Mouse (Mus musculus): ENCODE data around the gene Ssbp4. TPM values are rescaled to one million over a fixed set of nuclear protein-coding genes. Genes with fewer than 3 reads are reported as not detected.

Gene Ssbp4
- polyA plus RNA-seq, 2 experiments from 2014 or later, result 5.9 to 15.0 TPM

DNA sequence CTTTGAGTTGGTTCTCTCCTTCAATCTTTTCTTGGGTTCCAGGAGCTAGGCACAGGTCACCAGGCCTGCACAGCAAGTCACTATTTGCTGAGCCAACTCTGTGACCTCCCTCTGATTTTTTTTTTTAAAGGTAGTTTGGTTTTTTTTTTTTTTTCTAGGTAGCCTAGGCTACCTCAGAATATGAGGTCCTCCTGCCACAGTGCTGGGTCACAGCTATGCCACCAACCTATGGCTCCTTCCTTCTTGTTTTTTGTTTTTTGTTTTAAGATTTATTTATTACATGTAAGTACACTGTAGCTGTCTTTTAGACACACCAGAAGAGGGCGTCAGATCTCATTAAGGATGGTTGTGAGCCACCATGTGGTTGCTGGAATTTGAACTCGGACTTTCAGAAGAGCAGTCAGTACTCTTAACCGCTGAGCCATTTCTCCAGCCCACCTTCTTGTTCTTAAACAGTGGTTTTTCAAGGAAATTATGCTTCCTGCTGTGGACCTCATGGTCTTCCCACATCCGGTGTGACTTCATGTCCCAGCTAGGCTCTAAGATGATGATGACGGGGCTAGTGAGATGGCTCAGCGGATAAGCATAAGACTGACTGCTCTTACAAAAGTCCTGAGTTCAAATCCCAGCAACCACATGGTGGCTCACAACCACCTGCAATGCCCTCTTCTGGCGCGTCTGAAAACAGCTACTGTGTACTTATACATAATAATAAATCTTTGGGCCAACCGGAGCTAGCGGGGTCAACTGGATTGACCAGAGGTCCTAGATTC, 59.1 kb downstream of the Ssbp4 start:
- ATAC-seq, result peak; percentile 82

- ATAC-seq, result no peak
Measured at GRCm38 (mm10) chr8:70547762-70548161, 60.9 kb downstream of the Ssbp4 start.

Other genes starting within 250 kb of the Ssbp4 start
- under 1 TPM in 1 of 2 experiments, not detected in 1; 0.28 TPM for gene Comp, start 235.3 kb downstream of the Ssbp4 start, polyA plus RNA-seq (2017; shearing (Covaris generic))
- 1 to 10 TPM; 7.6 to 9.3 TPM for gene Crtc1, start 169.3 kb downstream of the Ssbp4 start, polyA plus RNA-seq (2017; shearing (Covaris generic))
- gene Klhl26, start 131.9 kb downstream of the Ssbp4 start, polyA plus RNA-seq (2017; shearing (Covaris generic)), result 10 to 100 TPM in 1 of 2 experiments, 1 to 10 TPM in 1; 7.2 to 20.1 TPM
- gene Tmem59l, start 121.5 kb downstream of the Ssbp4 start, polyA plus RNA-seq (2017; shearing (Covaris generic)), result not detected
- not detected for gene Crlf1, start 115.7 kb downstream of the Ssbp4 start, polyA plus RNA-seq (2017; shearing (Covaris generic))
- 10 to 100 TPM; 82.2 to 83.2 TPM for gene Rex1bd, start 102.1 kb downstream of the Ssbp4 start, polyA plus RNA-seq (2017; shearing (Covaris generic))
- 1,000 to 10,000 TPM; 3,148 to 3,732 TPM for gene Uba52, start 98.1 kb downstream of the Ssbp4 start, polyA plus RNA-seq (2017; shearing (Covaris generic))
- 100 to 1,000 TPM; 117 to 159 TPM for gene Fkbp8, start 81.1 kb downstream of the Ssbp4 start, polyA plus RNA-seq (2017; shearing (Covaris generic))
- 100 to 1,000 TPM; 146 to 173 TPM for gene Kxd1, start 80.9 kb downstream of the Ssbp4 start, polyA plus RNA-seq (2017; shearing (Covaris generic))
- 10 to 100 TPM; 41.4 to 50.4 TPM for gene Ell, start 69.4 kb downstream of the Ssbp4 start, polyA plus RNA-seq (2017; shearing (Covaris generic))
- gene Isyna1, start 14.5 kb downstream of the Ssbp4 start, polyA plus RNA-seq (2017; shearing (Covaris generic)), result 10 to 100 TPM; 26.0 to 58.7 TPM
- gene Lrrc25, start 7.3 kb upstream of the Ssbp4 start, polyA plus RNA-seq (2017; shearing (Covaris generic)), result under 1 TPM; 0.43 to 0.89 TPM
- not detected for gene Gdf15, start 23.6 kb upstream of the Ssbp4 start, polyA plus RNA-seq (2017; shearing (Covaris generic))
- 1 to 10 TPM; 7.0 to 9.5 TPM for gene Pgpep1, start 51.5 kb upstream of the Ssbp4 start, polyA plus RNA-seq (2017; shearing (Covaris generic))
- 10 to 100 TPM; 86.8 to 94.5 TPM for gene Lsm4, start 64.4 kb upstream of the Ssbp4 start, polyA plus RNA-seq (2017; shearing (Covaris generic))
- gene Jund, start 90.1 kb upstream of the Ssbp4 start, polyA plus RNA-seq (2017; shearing (Covaris generic)), result 10 to 100 TPM in 1 of 2 experiments, 1 to 10 TPM in 1; 7.6 to 23.3 TPM
- under 1 TPM in 1 of 2 experiments, not detected in 1; 0.07 TPM for gene Iqcn, start 94.6 kb upstream of the Ssbp4 start, polyA plus RNA-seq (2017; shearing (Covaris generic))
- not detected for gene Gm3336, start 109.7 kb upstream of the Ssbp4 start, polyA plus RNA-seq (2017; shearing (Covaris generic))
- gene Pde4c, start 114.8 kb upstream of the Ssbp4 start, polyA plus RNA-seq (2017; shearing (Covaris generic)), result under 1 TPM; 0.66 to 0.94 TPM
- gene Rab3a, start 145.8 kb upstream of the Ssbp4 start, polyA plus RNA-seq (2017; shearing (Covaris generic)), result 1 to 10 TPM; 7.5 to 9.6 TPM
- 10 to 100 TPM; 30.2 to 39.2 TPM for gene Mpv17l2, start 152.1 kb upstream of the Ssbp4 start, polyA plus RNA-seq (2017; shearing (Covaris generic))
- 1 to 10 TPM; 4.3 to 4.5 TPM for gene Pik3r2, start 167.8 kb upstream of the Ssbp4 start, polyA plus RNA-seq (2017; shearing (Covaris generic))
- gene Mast3, start 196.2 kb upstream of the Ssbp4 start, polyA plus RNA-seq (2017; shearing (Covaris generic)), result 10 to 100 TPM; 15.1 to 17.5 TPM
- gene Il12rb1, start 199.6 kb upstream of the Ssbp4 start, polyA plus RNA-seq (2017; shearing (Covaris generic)), result 10 to 100 TPM; 13.7 to 24.7 TPM
- gene Arrdc2, start 230.8 kb upstream of the Ssbp4 start, polyA plus RNA-seq (2017; shearing (Covaris generic)), result 1 to 10 TPM; 3.4 to 3.7 TPM